Mouse (Mus musculus) stomach, postnatal 0 days (tissue): ENCODE measurements around the gene Zfp609. TPM values are rescaled to one million over a fixed set of nuclear protein-coding genes. Genes with fewer than 3 reads are reported as not detected.

Experiments used
- ATAC-seq: fragments of 200-750 bp; cut with Nextera tagmentation; 2 replicates; pipeline ENCODE4 v1.8.0; 2017; ENCODE audit not compliant: low FRiP score, low TSS enrichment
- DNase-seq: peaks from one replicate; pipeline ENCODE4 v3.0.0-alpha.2; 2016; ENCODE audit warnings: low spot score
- H3K27ac ChIP-seq: fragments of 300-500 bp; sonication (generic); replicated peaks from 2 replicates; pipeline ENCODE4 v1.5.1; 2014; ENCODE audit warnings: mild to moderate bottlenecking, control low read depth
- H3K27me3 ChIP-seq: fragments of 300-500 bp; sonication (generic); 2 replicates; pipeline ENCODE4 v1.6.1; 2014; ENCODE audit warnings: low read length; ENCODE audit not compliant: control insufficient read depth, insufficient read depth
- H3K36me3 ChIP-seq: fragments of 300-500 bp; sonication (generic); 2 replicates; pipeline ENCODE4 v1.6.1; 2014; ENCODE audit warnings: low read length, mixed read lengths; ENCODE audit not compliant: control insufficient read depth, insufficient read depth
- H3K4me1 ChIP-seq: fragments of 300-500 bp; sonication (generic); replicated peaks from 2 replicates; pipeline ENCODE4 v1.6.1; 2014; ENCODE audit warnings: antibody characterized with exemption; ENCODE audit not compliant: control insufficient read depth, insufficient read depth
- H3K4me2 ChIP-seq: fragments of 300-500 bp; sonication (generic); replicated peaks from 2 replicates; pipeline ENCODE4 v1.6.1; 2014; ENCODE audit warnings: low read depth, mild to moderate bottlenecking, control low read depth, moderate library complexity
- H3K4me3 ChIP-seq: fragments of 300-500 bp; sonication (generic); 2 replicates; pipeline ENCODE4 v1.5.1; 2014; ENCODE audit warnings: low read depth, low read length, control low read depth
- H3K9ac ChIP-seq: fragments of 300-500 bp; sonication (generic); 2 replicates; pipeline ENCODE4 v1.6.1; 2014; ENCODE audit warnings: mild to moderate bottlenecking, low read length, control low read depth, mixed read lengths
- H3K9me3 ChIP-seq: fragments of 300-500 bp; sonication (generic); 2 replicates; pipeline ENCODE4 v1.6.1; 2016; ENCODE audit warnings: low read length; ENCODE audit not compliant: control insufficient read depth
- CTCF ChIP-seq: IDR thresholded peaks from 2 replicates; pipeline ENCODE4 v1.5.1; 2016; ENCODE audit warnings: antibody characterized with exemption, low read depth, mild to moderate bottlenecking, moderate library complexity
- EP300 ChIP-seq: optimal IDR thresholded peaks from 2 replicates; pipeline ENCODE3; 2016; ENCODE audit warnings: antibody characterized with exemption
- WGBS: fragments of 180-500 bp; shearing (Covaris S2); extraction: QIAGEN DNeasy Blood & Tissue Kit; methylation state at CpG from one replicate; pipeline ENCODE4 v1.1.7; 2014; 5-methylcytosine and 5-hydroxymethylcytosine counted together
- polyA plus RNA-seq: library from polyadenylated mRNA; unstranded; fragments of >200 nt; fragmentation: Nextera tagmentation; extraction: Ambion mirVana; gene quantifications from 2 replicates; pipeline ENCODE4 v1.2.1, GENCODE M21; 2015

The Zfp609 gene
- polyA plus RNA-seq, 1 experiment from 2014 or later, result 2.4 TPM

GRCm38 (mm10) chr9:65823716-65824462, 3.5 kb downstream of the Zfp609 start:
- Histone ChIP-seq H3K27me3 (no peaks in the 10 kb centered on the region), H3K36me3 (no peaks in the 10 kb centered on the region), H3K4me1 (peaks cover 8% of the 10 kb centered on the region; the same call in 1 of the 2 replicates), H3K9me3 (no peaks in the 10 kb centered on the region), H3K4me2 (peak overlapping the region; percentile 15), H3K9ac (peak overlapping the region; percentile 13; the same call in 1 of the 2 replicates), H3K4me3 (no peak overlapping the region), H3K27ac (peak overlapping the region; percentile 45)
- DNase-seq (peak; percentile 40), ATAC-seq (no peak)
- 43% methylated on average over 10 of the region's 10 CpGs for WGBS
- TF ChIP-seq EP300, result no peak

- ATAC-seq (no peak), DNase-seq (no peak)
- Histone ChIP-seq H3K4me1 (peaks cover 8% of the 10 kb centered on the region; the same call in 1 of the 2 replicates), H3K4me3 (no peak overlapping the region), H3K9me3 (no peaks in the 10 kb centered on the region), H3K36me3 (no peaks in the 10 kb centered on the region), H3K9ac (no peak overlapping the region), H3K27me3 (no peaks in the 10 kb centered on the region), H3K4me2 (no peak overlapping the region), H3K27ac (no peak overlapping the region)
- TF ChIP-seq EP300 (no peak), CTCF (no peak)
- WGBS, result 65% methylated on average over 4 of the region's 4 CpGs
Measured at GRCm38 (mm10) chr9:65822011-65822410, 5.4 kb downstream of the Zfp609 start.

DNA sequence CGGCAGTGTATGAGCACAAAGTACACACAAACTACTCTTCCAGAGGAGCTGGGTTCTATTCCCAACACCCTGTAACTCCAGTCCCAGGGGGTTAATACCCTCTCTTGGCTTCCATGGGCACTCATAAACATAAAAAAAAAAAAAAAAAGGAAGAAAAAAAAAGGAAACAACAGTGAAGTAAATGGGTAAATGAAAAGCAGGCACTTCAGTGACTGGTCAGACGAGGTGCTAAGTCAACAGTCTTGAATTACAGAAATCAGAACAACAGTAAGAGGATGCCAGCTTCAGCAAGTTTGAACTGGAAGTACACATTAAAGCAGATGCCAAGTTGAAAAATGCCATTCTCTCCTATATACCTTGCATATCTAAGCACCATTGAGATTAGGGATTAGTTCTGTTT, 7.1 kb downstream of the Zfp609 start:
- H3K4me2 ChIP-seq, result no peak overlapping the region
- no peaks in the 10 kb centered on the region for H3K36me3 ChIP-seq
- H3K4me1 ChIP-seq, result peaks cover 3% of the 10 kb centered on the region; the same call in 1 of the 2 replicates
- no peaks in the 10 kb centered on the region for H3K27me3 ChIP-seq
- no peak overlapping the region for H3K4me3 ChIP-seq
- peak overlapping the region; percentile 5; the same call in 1 of the 2 replicates for H3K27ac ChIP-seq
- ATAC-seq (no peak), DNase-seq (no peak)
- no peak overlapping the region for H3K9ac ChIP-seq
- 52% methylated on average over 2 of the region's 2 CpGs for WGBS
- H3K9me3 ChIP-seq, result no peaks in the 10 kb centered on the region
- TF ChIP-seq CTCF (no peak), EP300 (no peak)

- Histone ChIP-seq H3K36me3 (no peaks in the 10 kb centered on the region), H3K4me1 (no peaks in the 10 kb centered on the region), H3K27ac (no peak overlapping the region), H3K4me2 (no peak overlapping the region), H3K9ac (no peak overlapping the region), H3K27me3 (no peaks in the 10 kb centered on the region), H3K4me3 (no peak overlapping the region), H3K9me3 (no peaks in the 10 kb centered on the region)
- ATAC-seq, result no peak
- no peak for DNase-seq
- TF ChIP-seq EP300 (no peak), CTCF (no peak)
- WGBS, result 65% methylated on average over 2 of the region's 2 CpGs
Measured at GRCm38 (mm10) chr9:65818402-65818801, 9.0 kb downstream of the Zfp609 start.

GRCm38 (mm10) chr9:65812841-65813240, 14.5 kb downstream of the Zfp609 start:
- Histone ChIP-seq H3K4me1 (no peaks in the 10 kb centered on the region), H3K27ac (peak overlapping the region; percentile 36), H3K36me3 (no peaks in the 10 kb centered on the region), H3K4me2 (no peak overlapping the region), H3K27me3 (no peaks in the 10 kb centered on the region), H3K9ac (no peak overlapping the region), H3K4me3 (no peak overlapping the region), H3K9me3 (no peaks in the 10 kb centered on the region)
- DNase-seq, result no peak
- TF ChIP-seq CTCF (no peak), EP300 (no peak)
- WGBS, result 31% methylated on average over 2 of the region's 2 CpGs
- ATAC-seq, result no peak

GRCm38 (mm10) chr9:65811784-65812183, 15.6 kb downstream of the Zfp609 start:
- WGBS, result 85% methylated on average over 1 of the region's 1 CpGs
- no peaks in the 10 kb centered on the region for H3K27me3 ChIP-seq

More at GRCm38 (mm10) chr9:65811784-65812183, 15.6 kb downstream of the Zfp609 start:
- DNase-seq, result no peak
- Histone ChIP-seq H3K4me2 (no peak overlapping the region), H3K36me3 (no peaks in the 10 kb centered on the region), H3K9ac (no peak overlapping the region), H3K4me3 (no peak overlapping the region), H3K9me3 (no peaks in the 10 kb centered on the region), H3K27ac (no peak overlapping the region), H3K4me1 (no peaks in the 10 kb centered on the region)
- no peak for TF ChIP-seq EP300
- TF ChIP-seq CTCF, result no peak
- no peak for ATAC-seq
